Mouse (Mus musculus): ENCODE data around the gene Spata13.

- TF ChIP-seq POLR2A (IDR thresholded peaks at IDR 0.05; ENCODE audit: control insufficient read depth in 1 of 2, insufficient read depth in 1 of 2, low read depth in 1 of 2, low read length in 2 of 2, poor library complexity in 1 of 2) (no peak), CTCF (IDR thresholded peaks at IDR 0.05 in 2 of 3, conservative IDR thresholded peaks at IDR 0.05 in 1 of 3; ENCODE audit: control insufficient read depth in 1 of 3, insufficient read depth in 1 of 3, low read depth in 2 of 3, low read length in 3 of 3, poor library complexity in 1 of 3, severe bottlenecking in 1 of 3) (no peak), TBP (IDR thresholded peaks at IDR 0.05; ENCODE audit: low read depth, low read length) (no peak), NELFE (IDR thresholded peaks at IDR 0.05; ENCODE audit: low read depth, low read length) (no peak), ETS1 (IDR thresholded peaks at IDR 0.05; ENCODE audit: low read depth, low read length) (no peak), POLR2AphosphoS5 (IDR thresholded peaks at IDR 0.05; ENCODE audit: borderline replicate concordance, low read depth, low read length) (no peak), MAZ (IDR thresholded peaks at IDR 0.05; ENCODE audit: low read depth, low read length) (no peak), ZKSCAN1 (IDR thresholded peaks at IDR 0.05; ENCODE audit: low read depth, low read length) (no peak), TCF12 (IDR thresholded peaks at IDR 0.05; ENCODE audit: low read depth, low read length) (no peak), RCOR1 (IDR thresholded peaks at IDR 0.05; ENCODE audit: low read depth, low read length) (no peak), RAD21 (IDR thresholded peaks at IDR 0.05; ENCODE audit: low read depth, low read length) (no peak), EP300 (IDR thresholded peaks at IDR 0.05; ENCODE audit: low read depth in 1 of 2, low read length in 2 of 2) (no peak)
These were observed at the start of gene Spata13 for GRCm38 (mm10) chr14:60633961-60634864.

All from MEL (cell line).